In genomic region chr3:87159190-87159589, GRCm38 (mm10) we compare ENCODE assay signal across 13 mouse cellular contexts. TPM values are rescaled to one million over a fixed set of nuclear protein-coding genes. Genes with fewer than 3 reads are reported as not detected.
DNase-seq lines count a peak whose midpoint lies in the region; ATAC-seq and TF ChIP-seq lines count a peak whose summit lies in the region.
"Had no signal": no experiment of that assay in that cellular context is flagged by ENCODE, and none has a peak within 500 bp of the region (broad histone marks: within the 10 kb centered on the region; RNA-seq: fewer than 3 reads in every experiment).

No protein-coding gene starts in this region.

- H3K4me2 ChIP-seq in heart, embryonic 14.5 days (ENCODE audit: low read length), result no peak overlapping the region
- no peak overlapping the region for H3K4me2 ChIP-seq in midbrain, embryonic 13.5 days (replicated peaks)
- no peak overlapping the region for H3K4me2 ChIP-seq in midbrain, embryonic 11.5 days
- no peak overlapping the region for H3K4me2 ChIP-seq in hindbrain, embryonic 16.5 days (ENCODE audit: low read length)
- H3K4me2 ChIP-seq in stomach, postnatal 0 days (replicated peaks; ENCODE audit: low read depth), result no peak overlapping the region

- H3K27me3 ChIP-seq in heart, embryonic 14.5 days (ENCODE audit: control insufficient read depth, insufficient read depth, low read length), result no peaks in the 10 kb centered on the region
- H3K27me3 ChIP-seq in midbrain, embryonic 13.5 days, result no peaks in the 10 kb centered on the region
- H3K27me3 ChIP-seq in midbrain, embryonic 11.5 days (ENCODE audit: control insufficient read depth, insufficient read depth, low read length), result no peaks in the 10 kb centered on the region
- no peaks in the 10 kb centered on the region for H3K27me3 ChIP-seq in hindbrain, embryonic 16.5 days (replicated peaks; ENCODE audit: control insufficient read depth, insufficient read depth, low read length)
- no peaks in the 10 kb centered on the region for H3K27me3 ChIP-seq in stomach, postnatal 0 days (ENCODE audit: control insufficient read depth, insufficient read depth, low read length)
- H3K27me3 ChIP-seq: neural tube, embryonic 12.5 days had no signal

- H3K36me3 ChIP-seq in heart, embryonic 14.5 days (ENCODE audit: control insufficient read depth, insufficient read depth, low read length), result peaks cover 17% of the 10 kb centered on the region
- H3K36me3 ChIP-seq in midbrain, embryonic 13.5 days, result 0 out of 2 replicates have a peak, but pooled peaks cover 3% of the 10 kb centered on the region
- no peaks in the 10 kb centered on the region for H3K36me3 ChIP-seq in midbrain, embryonic 11.5 days (ENCODE audit: control insufficient read depth, insufficient read depth, low read length)
- H3K36me3 ChIP-seq in hindbrain, embryonic 16.5 days (ENCODE audit: control insufficient read depth, insufficient read depth, low read length), result no peaks in the 10 kb centered on the region
- H3K36me3 ChIP-seq in stomach, postnatal 0 days (ENCODE audit: control insufficient read depth, insufficient read depth, low read length), result no peaks in the 10 kb centered on the region
- H3K36me3 ChIP-seq: neural tube, embryonic 12.5 days had no signal

- intact Hi-C loops in heart, postnatal 36 days (cut with DNase I), result no loop called here

- 68% methylated on average over 7 of the region's 7 CpGs for WGBS in heart, embryonic 14.5 days
- 69% methylated on average over 7 of the region's 7 CpGs for WGBS in midbrain, embryonic 13.5 days
- WGBS in midbrain, embryonic 11.5 days, result 65% methylated on average over 7 of the region's 7 CpGs
- WGBS in hindbrain, embryonic 16.5 days, result 65% methylated on average over 7 of the region's 7 CpGs
- 65% methylated on average over 7 of the region's 7 CpGs for WGBS in stomach, postnatal 0 days

- no peak for TF ChIP-seq CTCF in stomach, postnatal 0 days (IDR thresholded peaks at IDR 0.05; ENCODE audit: low read depth)

- peak overlapping the region; percentile 87 to 89; a peak in 2 of 4 replicates for H3K27ac ChIP-seq in heart, embryonic 14.5 days (replicated peaks in 1 of 2; ENCODE audit: control insufficient read depth in 1 of 2, insufficient read depth in 1 of 2, low read depth in 2 of 2, low read length in 2 of 2)
- H3K27ac ChIP-seq in midbrain, embryonic 13.5 days, result peak overlapping the region; percentile 80
- H3K27ac ChIP-seq in midbrain, embryonic 11.5 days (ENCODE audit: low read depth, low read length), result no peak overlapping the region; the same call in 1 of the 2 replicates
- H3K27ac ChIP-seq in hindbrain, embryonic 16.5 days (ENCODE audit: low read depth, low read length), result peak overlapping the region; percentile 36; the same call in 1 of the 2 replicates
- peak overlapping the region; percentile 91 for H3K27ac ChIP-seq in stomach, postnatal 0 days (replicated peaks)
- H3K27ac ChIP-seq: layer of hippocampus, adult 2 months; liver, embryonic 14.5 days; neural tube, embryonic 12.5 days had no signal

- H3K4me3 ChIP-seq in heart, embryonic 14.5 days (ENCODE audit: control insufficient read depth in 1 of 2, insufficient read depth in 1 of 2, low read depth in 1 of 2, low read length in 2 of 2), result no peak overlapping the region
- no peak overlapping the region for H3K4me3 ChIP-seq in midbrain, embryonic 13.5 days (replicated peaks)
- H3K4me3 ChIP-seq in midbrain, embryonic 11.5 days (ENCODE audit: low read depth, low read length), result no peak overlapping the region
- no peak overlapping the region for H3K4me3 ChIP-seq in hindbrain, embryonic 16.5 days (ENCODE audit: low read length)
- no peak overlapping the region for H3K4me3 ChIP-seq in stomach, postnatal 0 days (ENCODE audit: low read depth, low read length)
- H3K4me3 ChIP-seq: layer of hippocampus, adult 2 months; neural tube, embryonic 12.5 days had no signal

- no peak overlapping the region for H3K9ac ChIP-seq in heart, embryonic 14.5 days (ENCODE audit: low read length)
- H3K9ac ChIP-seq in midbrain, embryonic 13.5 days (replicated peaks), result no peak overlapping the region
- no peak overlapping the region for H3K9ac ChIP-seq in midbrain, embryonic 11.5 days (ENCODE audit: low read length)
- H3K9ac ChIP-seq in hindbrain, embryonic 16.5 days (ENCODE audit: low read depth, low read length), result no peak overlapping the region
- no peak overlapping the region for H3K9ac ChIP-seq in stomach, postnatal 0 days (ENCODE audit: low read length)
- H3K9ac ChIP-seq: liver, embryonic 14.5 days; neural tube, embryonic 12.5 days had no signal

- DNase-seq in heart, postnatal 36 days, result no peak
- no peak for DNase-seq in midbrain, embryonic 11.5 days (ENCODE audit: low spot score, missing footprints)
- DNase-seq in stomach, postnatal 0 days (ENCODE audit: low spot score), result no peak
- no peak for DNase-seq in gastrocnemius, postnatal 10 days
- DNase-seq: cerebellum, adult 8-10 months; thymus, postnatal 4 days had no signal

- peak; percentile 16; the same call in 1 of the 2 replicates for ATAC-seq in heart, embryonic 14.5 days (ENCODE audit: insufficient number of reproducible peaks, insufficient read depth, low FRiP score, low read depth)
- no peak for ATAC-seq in midbrain, embryonic 13.5 days
- no peak for ATAC-seq in midbrain, embryonic 11.5 days (ENCODE audit: low FRiP score)
- no peak for ATAC-seq in hindbrain, embryonic 16.5 days
- no peak for ATAC-seq in stomach, postnatal 0 days (ENCODE audit: low FRiP score, low TSS enrichment)
- ATAC-seq in activated CD4-positive, CD25-positive, alpha-beta regulatory T cell, adult 4 months, result no peak

- H3K9me3 ChIP-seq in heart, embryonic 14.5 days (ENCODE audit: control insufficient read depth, low read length), result no peaks in the 10 kb centered on the region
- H3K9me3 ChIP-seq in midbrain, embryonic 13.5 days, result no peaks in the 10 kb centered on the region
- H3K9me3 ChIP-seq in midbrain, embryonic 11.5 days (ENCODE audit: control insufficient read depth, low read length), result no peaks in the 10 kb centered on the region
- H3K9me3 ChIP-seq in hindbrain, embryonic 16.5 days (ENCODE audit: control insufficient read depth, low read length), result no peaks in the 10 kb centered on the region
- no peaks in the 10 kb centered on the region for H3K9me3 ChIP-seq in stomach, postnatal 0 days (ENCODE audit: control insufficient read depth, low read length)
- H3K9me3 ChIP-seq: neural tube, embryonic 12.5 days had no signal

- peaks cover 44 to 71% of the 10 kb centered on the region in 2 experiments for H3K4me1 ChIP-seq in heart, embryonic 14.5 days (ENCODE audit: control insufficient read depth in 2 of 2, insufficient read depth in 2 of 2, low read length in 2 of 2)
- H3K4me1 ChIP-seq in midbrain, embryonic 13.5 days (replicated peaks), result peaks cover 86% of the 10 kb centered on the region
- H3K4me1 ChIP-seq in midbrain, embryonic 11.5 days (ENCODE audit: control insufficient read depth, insufficient read depth, low read length), result peaks cover 40% of the 10 kb centered on the region
- H3K4me1 ChIP-seq in hindbrain, embryonic 16.5 days (ENCODE audit: control insufficient read depth, insufficient read depth, low read depth, low read length), result peaks cover 39% of the 10 kb centered on the region
- peaks cover 3% of the 10 kb centered on the region; the same call in 1 of the 2 replicates for H3K4me1 ChIP-seq in stomach, postnatal 0 days (replicated peaks; ENCODE audit: control insufficient read depth, insufficient read depth)

- no peak for TF ChIP-seq EP300 in stomach, postnatal 0 days (optimal IDR thresholded peaks at IDR 0.05)

RNA-seq across cellular contexts. Expression of gene Kirrel, which starts 15.4 kb away (rescaled TPM):
- polyA plus RNA-seq in heart, embryonic 14.5 days (2014; fragmentation: Nextera tagmentation; extraction: Ambion mirVana), result 6.1 and 7.3 TPM in 2 replicates
- total RNA-seq in heart, postnatal 36 days (2021), result 1 to 10 TPM; 6.8 to 7.6 TPM
- polyA plus RNA-seq in midbrain, embryonic 13.5 days (2015; fragmentation: Nextera tagmentation; extraction: Ambion mirVana), result 8.4 and 10.1 TPM in 2 replicates
- 6.4 and 7.4 TPM in 2 replicates for polyA plus RNA-seq in midbrain, embryonic 11.5 days (2014; fragmentation: Nextera tagmentation; extraction: Ambion mirVana)
- 4.4 TPM in 2 replicates for polyA plus RNA-seq in hindbrain, embryonic 16.5 days (2015; fragmentation: Nextera tagmentation; extraction: Ambion mirVana)
- 4.1 and 4.5 TPM in 2 replicates for polyA plus RNA-seq in stomach, postnatal 0 days (2015; fragmentation: Nextera tagmentation; extraction: Ambion mirVana)
- polyA plus RNA-seq in activated CD4-positive, CD25-positive, alpha-beta regulatory T cell, adult 4 months (2017; shearing (Covaris generic)), result not detected
- 10 to 100 TPM; 13.7 to 19.0 TPM for total RNA-seq in gastrocnemius, postnatal 10 days (2021)
